18 mouse cellular contexts compared by ENCODE assay signal in the genomic region with DNA sequence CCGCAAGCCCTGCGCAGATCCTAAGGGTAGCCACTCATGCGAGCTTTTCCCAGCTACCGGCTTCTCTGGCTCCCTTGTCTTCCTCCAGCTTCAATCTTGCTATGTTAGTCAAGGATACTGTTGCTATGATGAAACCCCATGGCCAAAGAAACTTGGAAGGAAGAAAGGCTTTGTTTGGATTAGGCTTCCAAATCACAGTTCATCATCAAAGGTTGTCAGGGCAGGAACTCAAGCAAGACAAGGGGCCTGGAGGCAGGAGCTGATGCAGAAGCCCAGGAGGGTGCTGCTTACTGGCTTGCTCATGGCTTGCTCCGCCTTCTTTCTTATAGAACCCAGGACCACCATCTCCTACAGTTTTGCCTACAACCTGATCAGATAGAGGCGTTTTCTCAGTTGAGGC.
DNase-seq lines count a peak whose midpoint lies in the region; ATAC-seq lines count a peak whose summit lies in the region.
"Had no signal": no experiment of that assay in that cellular context is flagged by ENCODE, and none has a peak within 500 bp of the region (broad histone marks: within the 10 kb centered on the region; RNA-seq: fewer than 3 reads in every experiment).

No protein-coding gene starts in this region.

- peaks cover 35% of the 10 kb centered on the region for H3K36me3 ChIP-seq in hindbrain, embryonic 13.5 days
- H3K36me3 ChIP-seq in hindbrain, embryonic 12.5 days: peaks cover 60% of the 10 kb centered on the region
- H3K36me3 ChIP-seq in midbrain, embryonic 16.5 days (ENCODE audit: control insufficient read depth, insufficient read depth, low read length): peaks cover 8% of the 10 kb centered on the region; the same call in 1 of the 2 replicates
- H3K36me3 ChIP-seq in midbrain, embryonic 10.5 days: peaks cover 98% of the 10 kb centered on the region

- H3K9me3 ChIP-seq in hindbrain, embryonic 13.5 days: no peaks in the 10 kb centered on the region
- H3K9me3 ChIP-seq in hindbrain, embryonic 12.5 days (replicated peaks): no peaks in the 10 kb centered on the region
- no peaks in the 10 kb centered on the region for H3K9me3 ChIP-seq in midbrain, embryonic 16.5 days (replicated peaks; ENCODE audit: control insufficient read depth, low read length, poor library complexity, severe bottlenecking)
- no peaks in the 10 kb centered on the region for H3K9me3 ChIP-seq in midbrain, embryonic 10.5 days (replicated peaks)
- H3K9me3 ChIP-seq: embryonic facial prominence, embryonic 10.5 days; forebrain, embryonic 13.5 days; heart, embryonic 13.5 days had no signal

- ATAC-seq in hindbrain, embryonic 13.5 days (ENCODE audit: low FRiP score): no peak
- no peak for ATAC-seq in hindbrain, embryonic 12.5 days (ENCODE audit: low FRiP score)
- ATAC-seq in midbrain, embryonic 16.5 days: no peak
- ATAC-seq: forebrain, embryonic 13.5 days; forebrain, postnatal 0 days; Patski had no signal

- no peak overlapping the region for H3K9ac ChIP-seq in hindbrain, embryonic 13.5 days
- H3K9ac ChIP-seq in hindbrain, embryonic 12.5 days: no peak overlapping the region
- H3K9ac ChIP-seq in midbrain, embryonic 16.5 days (ENCODE audit: low read depth, low read length): no peak overlapping the region
- H3K9ac ChIP-seq: forebrain, embryonic 13.5 days; forebrain, postnatal 0 days; heart, embryonic 13.5 days had no signal

- DNase-seq in lung, postnatal 10 days: peak; percentile 14
- no peak for DNase-seq in lung, postnatal 14 days
- no peak for DNase-seq in midbrain, embryonic 10.5 days (ENCODE audit: low spot score)
- no peak for DNase-seq in MN1 (ENCODE audit: low spot score)
- DNase-seq: adrenal gland, adult 2 months; adrenal gland, postnatal 25 days; cerebellum, adult 2 months; cerebellum, postnatal 10 days; forebrain, postnatal 0 days; gastrocnemius, postnatal 14 days; heart, postnatal 36 days had no signal

- 0 out of 2 replicates have a peak overlapping the region, but pooled peaks have one; percentile 13 for H3K27ac ChIP-seq in hindbrain, embryonic 13.5 days
- H3K27ac ChIP-seq in hindbrain, embryonic 12.5 days: no peak overlapping the region
- peak overlapping the region; percentile 23; the same call in 1 of the 2 replicates for H3K27ac ChIP-seq in midbrain, embryonic 16.5 days (ENCODE audit: low read length)
- H3K27ac ChIP-seq in midbrain, embryonic 10.5 days (replicated peaks): no peak overlapping the region
- H3K27ac ChIP-seq: embryonic facial prominence, embryonic 10.5 days; forebrain, embryonic 13.5 days; heart, embryonic 13.5 days had no signal

- H3K27me3 ChIP-seq in hindbrain, embryonic 13.5 days: no peaks in the 10 kb centered on the region
- H3K27me3 ChIP-seq in hindbrain, embryonic 12.5 days: no peaks in the 10 kb centered on the region
- no peaks in the 10 kb centered on the region for H3K27me3 ChIP-seq in midbrain, embryonic 16.5 days (ENCODE audit: control insufficient read depth, insufficient read depth, low read depth, low read length)
- no peaks in the 10 kb centered on the region for H3K27me3 ChIP-seq in midbrain, embryonic 10.5 days (ENCODE audit: low read depth, poor library complexity, severe bottlenecking)
- H3K27me3 ChIP-seq: forebrain, embryonic 13.5 days; heart, embryonic 13.5 days; Patski had no signal

- H3K4me1 ChIP-seq in hindbrain, embryonic 13.5 days (replicated peaks): peaks cover 6% of the 10 kb centered on the region
- H3K4me1 ChIP-seq in hindbrain, embryonic 12.5 days: no peaks in the 10 kb centered on the region; the same call in 1 of the 2 replicates
- H3K4me1 ChIP-seq in midbrain, embryonic 16.5 days (ENCODE audit: control insufficient read depth, insufficient read depth, low read length): peaks cover 2% of the 10 kb centered on the region
- peaks cover 8% of the 10 kb centered on the region; the same call in 1 of the 2 replicates for H3K4me1 ChIP-seq in midbrain, embryonic 10.5 days
- H3K4me1 ChIP-seq: forebrain, embryonic 13.5 days had no signal

- no peak overlapping the region for H3K4me3 ChIP-seq in hindbrain, embryonic 13.5 days
- H3K4me3 ChIP-seq in hindbrain, embryonic 12.5 days: no peak overlapping the region
- no peak overlapping the region for H3K4me3 ChIP-seq in midbrain, embryonic 16.5 days (ENCODE audit: low read depth, low read length)
- H3K4me3 ChIP-seq in midbrain, embryonic 10.5 days: no peak overlapping the region
- H3K4me3 ChIP-seq: embryonic facial prominence, embryonic 10.5 days; forebrain, embryonic 13.5 days; heart, embryonic 13.5 days had no signal

- WGBS in hindbrain, embryonic 13.5 days: 90% methylated on average over 6 of the region's 6 CpGs
- WGBS in hindbrain, embryonic 12.5 days: 96% methylated on average over 6 of the region's 6 CpGs
- WGBS in midbrain, embryonic 16.5 days: 82% methylated on average over 6 of the region's 6 CpGs
- WGBS in midbrain, embryonic 10.5 days: 89% methylated on average over 6 of the region's 6 CpGs

- H3K4me2 ChIP-seq in hindbrain, embryonic 13.5 days: no peak overlapping the region
- no peak overlapping the region for H3K4me2 ChIP-seq in hindbrain, embryonic 12.5 days (replicated peaks)
- H3K4me2 ChIP-seq in midbrain, embryonic 16.5 days (ENCODE audit: low read length): no peak overlapping the region
- H3K4me2 ChIP-seq: forebrain, embryonic 13.5 days; heart, embryonic 13.5 days had no signal

Comparison
In these comparisons a context has a peak if more than half of its experiments do, and no peak if none do; other contexts are left out.
1. H3K27ac ChIP-seq: peak in hindbrain, embryonic 13.5 days (single experiment) and midbrain, embryonic 16.5 days (single experiment); none in hindbrain, embryonic 12.5 days (single experiment) and midbrain, embryonic 10.5 days (single experiment).